Mouse (Mus musculus) lung, adult 2 months (tissue): ENCODE results near the gene Lamc3.

Experiments
- CTCF ChIP-seq: fragments of 200-500 bp; IDR thresholded peaks from 2 replicates; pipeline ENCODE4 v1.5.1; 2011; ENCODE audit warnings: mild to moderate bottlenecking, low read length, control low read depth; ENCODE audit not compliant: insufficient read depth
- POLR2A ChIP-seq: fragments of 200-500 bp; IDR thresholded peaks from 2 replicates; pipeline ENCODE4 v1.6.1; 2011; ENCODE audit warnings: low read depth, mild to moderate bottlenecking, control low read depth, low read length, borderline replicate concordance; ENCODE audit errors: extremely low read depth

DNA sequence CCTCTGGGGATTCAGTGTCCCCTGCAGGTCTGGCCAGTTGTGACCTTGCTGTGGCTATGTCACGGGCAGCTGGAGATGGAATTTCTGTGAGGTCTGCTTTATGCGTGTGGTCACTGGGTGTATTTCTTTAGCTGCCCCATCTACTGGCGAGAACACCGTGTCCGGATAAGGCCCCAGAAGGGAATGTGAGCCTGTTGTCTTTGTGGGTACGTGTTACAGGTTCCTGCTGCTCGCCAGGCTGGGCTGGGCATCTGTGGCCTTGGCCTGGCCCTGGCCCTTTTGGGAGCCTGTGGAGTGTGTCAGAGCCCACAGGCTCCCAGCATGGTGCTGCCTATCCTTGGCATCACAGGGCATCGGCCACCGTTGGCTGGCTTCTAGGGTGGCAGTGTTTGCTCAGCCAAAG is 67.7 kb downstream of the Lamc3 start:
- TF ChIP-seq POLR2A (no peak), CTCF (no peak)
